Mouse (Mus musculus) ES-Bruce4 (cell line): ENCODE results near the gene Gm10837. TPM values are rescaled to one million over a fixed set of nuclear protein-coding genes. Genes with fewer than 3 reads are reported as not detected.

Experiments
- H3K27ac ChIP-seq: 2 replicates; pipeline ENCODE4 v1.5.1; 2012; ENCODE audit warnings: low read length, inconsistent platforms; ENCODE audit not compliant: insufficient read depth
- H3K27me3 ChIP-seq: 2 replicates; pipeline ENCODE4 v1.6.1; 2012; ENCODE audit warnings: mild to moderate bottlenecking, low read length, inconsistent platforms; ENCODE audit not compliant: control insufficient read depth, poor library complexity, insufficient read depth, severe bottlenecking
- H3K36me3 ChIP-seq: 2 replicates; pipeline ENCODE4 v1.6.1; 2012; ENCODE audit warnings: inconsistent platforms, mild to moderate bottlenecking, low read length, moderate library complexity; ENCODE audit not compliant: control insufficient read depth, poor library complexity, insufficient read depth, severe bottlenecking
- H3K4me1 ChIP-seq: one replicate; pipeline ENCODE4 v1.8.1; 2011; ENCODE audit warnings: low read length; ENCODE audit not compliant: control insufficient read depth, insufficient read depth
- H3K4me3 ChIP-seq: 2 replicates; pipeline ENCODE4 v1.5.1; 2011; ENCODE audit warnings: low read depth, mild to moderate bottlenecking, low read length
- H3K9ac ChIP-seq: 2 replicates; pipeline ENCODE4 v1.6.1; 2012; ENCODE audit warnings: low read depth, mild to moderate bottlenecking, inconsistent platforms; ENCODE audit not compliant: poor library complexity, severe bottlenecking
- H3K9me3 ChIP-seq: replicated peaks from 2 replicates; pipeline ENCODE4 v1.6.1; 2012; ENCODE audit warnings: mild to moderate bottlenecking, low read length, inconsistent platforms; ENCODE audit not compliant: control insufficient read depth, poor library complexity, insufficient read depth, severe bottlenecking
- CTCF ChIP-seq: IDR thresholded peaks from one replicate; pipeline ENCODE4 v1.8.1; 2011; ENCODE audit warnings: low read depth, low read length
- EP300 ChIP-seq: IDR thresholded peaks from 2 replicates; pipeline ENCODE4 v1.6.1; 2011; ENCODE audit warnings: low read depth, low read length; ENCODE audit not compliant: insufficient read depth
- POLR2A ChIP-seq: IDR thresholded peaks from one replicate; pipeline ENCODE4 v1.8.1; 2011; ENCODE audit warnings: low read length; ENCODE audit not compliant: insufficient read depth
- polyA plus RNA-seq: library from polyadenylated mRNA; stranded (reverse); fragments of >200 nt; gene quantifications from 2 replicates; pipeline ENCODE4 v1.2.4, GENCODE M21; 2011; ENCODE audit warnings: low read depth; ENCODE audit not compliant: missing spikeins, insufficient read depth, insufficient read length

The Gm10837 gene
- polyA plus RNA-seq = not detected in 2 replicates

GRCm38 (mm10) chr14:122490441-122491328 lies at the start of gene Gm10837:
Gene Gm10837, plus strand, starts transcription at chr14:122490586.
- H3K4me1 ChIP-seq = no peaks in the 10 kb centered on the region
- peak within 1 kb of the TSS; percentile 60 for H3K4me3 ChIP-seq
- TF ChIP-seq POLR2A (no peak), EP300 (0 out of 2 replicates have a peak, but pooled peaks have one; percentile 17), CTCF (no peak)
- no peaks in the 10 kb centered on the region for H3K9me3 ChIP-seq
- peaks cover 18% of the 10 kb centered on the region for H3K27me3 ChIP-seq
- H3K9ac ChIP-seq = no peak within 1 kb of the TSS
- H3K27ac ChIP-seq = no peak within 1 kb of the TSS
- no peaks in the 10 kb centered on the region for H3K36me3 ChIP-seq

- no peaks in the 10 kb centered on the region for H3K4me1 ChIP-seq
- 0 out of 2 replicates have a peak, but pooled peaks cover 4% of the 10 kb centered on the region for H3K27me3 ChIP-seq
- H3K9me3 ChIP-seq = no peaks in the 10 kb centered on the region
- TF ChIP-seq POLR2A = no peak
- TF ChIP-seq EP300 = no peak
- TF ChIP-seq CTCF = no peak
- H3K27ac ChIP-seq = no peak overlapping the region
- peak overlapping the region; percentile 48 for H3K4me3 ChIP-seq
- no peaks in the 10 kb centered on the region for H3K36me3 ChIP-seq
- peak overlapping the region; percentile 63 for H3K9ac ChIP-seq
These were observed 40.5 kb upstream of the Gm10837 start for GRCm38 (mm10) chr14:122449601-122450495.

- Histone ChIP-seq H3K27ac (no peak within 1 kb of the TSS), H3K27me3 (0 out of 2 replicates have a peak, but pooled peaks cover 4% of the 10 kb centered on the region), H3K9me3 (no peaks in the 10 kb centered on the region), H3K9ac (peak within 1 kb of the TSS; percentile 63), H3K36me3 (no peaks in the 10 kb centered on the region), H3K4me1 (no peaks in the 10 kb centered on the region), H3K4me3 (peak within 1 kb of the TSS; percentile 48)
- TF ChIP-seq POLR2A = no peak
- TF ChIP-seq EP300 = no peak
- TF ChIP-seq CTCF = no peak
These were observed 39.6 kb upstream of the Gm10837 start, which contains the start of gene Gm5089 for GRCm38 (mm10) chr14:122450496-122451382. Gene Gm5089, minus strand, starts transcription at chr14:122451115.

- no peak for TF ChIP-seq EP300
- no peak for TF ChIP-seq POLR2A
- no peak for TF ChIP-seq CTCF
- peak overlapping the region; percentile 48 for H3K4me3 ChIP-seq
- H3K27me3 ChIP-seq = 0 out of 2 replicates have a peak, but pooled peaks cover 4% of the 10 kb centered on the region
- H3K27ac ChIP-seq = no peak overlapping the region
- no peaks in the 10 kb centered on the region for H3K9me3 ChIP-seq
- no peaks in the 10 kb centered on the region for H3K4me1 ChIP-seq
- no peaks in the 10 kb centered on the region for H3K36me3 ChIP-seq
- H3K9ac ChIP-seq = no peak overlapping the region
These were observed 38.7 kb upstream of the Gm10837 start for GRCm38 (mm10) chr14:122451551-122452145.
